Mouse (Mus musculus) cerebellum, adult 9-11 months (tissue): ENCODE data around the gene Galnt11.

Source experiments
- DNase-seq: peaks from one replicate; pipeline ENCODE4 v3.0.0; 2022

Galnt11 gene

GRCm38 (mm10) chr5:25254491-25254890 is 32.8 kb downstream of the Galnt11 start:
- no peak for DNase-seq

- no peak for DNase-seq
Observed at GRCm38 (mm10) chr5:25256686-25257085, 35.0 kb downstream of the Galnt11 start.

- DNase-seq, result no peak
Observed at GRCm38 (mm10) chr5:25261452-25261851, 39.7 kb downstream of the Galnt11 start.

- no peak for DNase-seq
Observed at GRCm38 (mm10) chr5:25262266-25262665, 40.6 kb downstream of the Galnt11 start.

- DNase-seq, result no peak
Observed at GRCm38 (mm10) chr5:25268258-25268888, 46.7 kb downstream of the Galnt11 start.

GRCm38 (mm10) chr5:25275629-25276028 is 53.9 kb downstream of the Galnt11 start:
- no peak for DNase-seq

- no peak for DNase-seq
Observed at GRCm38 (mm10) chr5:25276365-25276764, 54.7 kb downstream of the Galnt11 start.

GRCm38 (mm10) chr5:25283988-25284387 is 62.3 kb downstream of the Galnt11 start:
- DNase-seq, result no peak

GRCm38 (mm10) chr5:25296830-25297229 is 75.1 kb downstream of the Galnt11 start:
- no peak for DNase-seq

- DNase-seq, result no peak
Observed at GRCm38 (mm10) chr5:25310226-25310625, 88.5 kb downstream of the Galnt11 start.

GRCm38 (mm10) chr5:25313881-25314280 is 92.2 kb downstream of the Galnt11 start:
- no peak for DNase-seq
